Mouse (Mus musculus) kidney, embryonic 16.5 days (tissue): ENCODE results near the gene Bap1. TPM values are rescaled to one million over a fixed set of nuclear protein-coding genes. Genes with fewer than 3 reads are reported as not detected.

ENCODE experiments used
- ATAC-seq: fragments of 200-750 bp; cut with Nextera tagmentation; 2 replicates; pipeline ENCODE4 v1.8.0; 2017; ENCODE audit warnings: moderate TSS enrichment; ENCODE audit not compliant: low FRiP score, low TSS enrichment
- H3K27ac ChIP-seq: fragments of 300-500 bp; sonication (generic); 2 replicates; pipeline ENCODE4 v1.5.1; 2014; ENCODE audit warnings: low read length
- H3K27me3 ChIP-seq: fragments of 300-500 bp; sonication (generic); 2 replicates; pipeline ENCODE4 v1.6.1; 2014; ENCODE audit warnings: low read length, control low read depth, mixed read lengths; ENCODE audit not compliant: insufficient read depth
- H3K36me3 ChIP-seq: fragments of 300-500 bp; sonication (generic); 2 replicates; pipeline ENCODE4 v1.6.1; 2014; ENCODE audit warnings: low read length, control low read depth, mixed read lengths; ENCODE audit not compliant: insufficient read depth
- H3K4me1 ChIP-seq: fragments of 300-500 bp; sonication (generic); 2 replicates; pipeline ENCODE4 v1.6.1; 2014; ENCODE audit warnings: low read length, control low read depth, mixed read lengths; ENCODE audit not compliant: insufficient read depth
- H3K4me2 ChIP-seq: fragments of 300-500 bp; sonication (generic); replicated peaks from 2 replicates; pipeline ENCODE4 v1.6.1; 2014; ENCODE audit warnings: low read depth, low read length
- H3K4me3 ChIP-seq: fragments of 300-500 bp; sonication (generic); 2 replicates; pipeline ENCODE4 v1.5.1; 2014; ENCODE audit warnings: mild to moderate bottlenecking, low read length
- H3K9ac ChIP-seq: fragments of 300-500 bp; sonication (generic); replicated peaks from 2 replicates; pipeline ENCODE4 v1.6.1; 2014; ENCODE audit warnings: low read length
- H3K9me3 ChIP-seq: fragments of 300-500 bp; sonication (generic); 2 replicates; pipeline ENCODE4 v1.6.1; 2016; ENCODE audit warnings: low read length, control low read depth
- WGBS: fragments of 180-500 bp; shearing (Covaris S2); extraction: QIAGEN DNeasy Blood & Tissue Kit; methylation state at CpG from one replicate; pipeline ENCODE4 v1.1.7; 2014; 5-methylcytosine and 5-hydroxymethylcytosine counted together
- polyA plus RNA-seq: library from polyadenylated mRNA; unstranded; fragments of >200 nt; fragmentation: Nextera tagmentation; extraction: Ambion mirVana; gene quantifications from 2 replicates; pipeline ENCODE4 v1.2.1, GENCODE M21; 2015

The Bap1 gene
- polyA plus RNA-seq, 1 experiment from 2014 or later = 105 TPM

DNA sequence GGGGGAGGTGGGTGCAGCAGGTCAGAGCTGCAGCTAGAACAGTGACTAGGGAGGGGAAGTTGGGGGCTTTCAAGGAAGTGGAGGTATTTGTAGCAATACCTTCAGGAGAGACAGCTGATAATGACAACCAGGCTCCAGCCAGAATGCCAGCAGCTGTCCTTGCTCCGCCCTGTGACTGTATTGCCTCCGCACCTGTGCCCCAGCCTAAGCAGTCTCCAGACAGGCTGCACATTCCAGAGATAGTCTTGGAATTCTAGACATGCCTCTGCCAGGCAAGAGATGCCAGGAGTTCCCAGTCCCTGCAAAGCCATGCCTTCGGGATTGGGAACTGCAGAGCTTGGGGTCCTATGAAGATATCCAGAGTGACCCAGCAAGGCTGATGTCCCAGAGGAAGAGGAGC is 38.8 kb upstream of the Bap1 start:
- Histone ChIP-seq H3K36me3 (no peaks in the 10 kb centered on the region), H3K27ac (no peak overlapping the region), H3K4me2 (no peak overlapping the region), H3K9ac (no peak overlapping the region), H3K4me1 (peaks cover 6% of the 10 kb centered on the region; the same call in 1 of the 2 replicates), H3K4me3 (no peak overlapping the region), H3K9me3 (no peaks in the 10 kb centered on the region), H3K27me3 (no peaks in the 10 kb centered on the region)
- 79% methylated on average over 3 of the region's 3 CpGs for WGBS
- ATAC-seq = no peak

DNA sequence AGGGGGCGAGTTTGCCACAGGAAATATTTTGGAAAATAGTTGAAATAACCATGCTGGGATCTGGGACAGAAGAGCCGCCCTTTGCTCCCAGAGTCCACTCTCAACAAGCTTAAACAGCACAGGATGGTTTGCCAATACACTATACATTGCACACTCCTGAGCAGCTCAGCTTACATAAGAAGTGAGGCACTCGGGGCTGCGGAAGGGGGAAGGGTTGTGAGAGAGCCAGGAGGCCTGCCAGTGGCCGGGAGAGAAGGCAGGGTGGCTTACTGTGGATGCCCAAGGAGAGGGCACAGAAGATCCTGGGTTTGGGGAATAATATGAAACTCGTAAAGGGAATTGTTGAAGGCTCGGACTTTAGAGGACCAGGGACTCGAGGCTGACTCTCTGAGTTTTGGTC is 37.4 kb upstream of the Bap1 start:
- WGBS = 67% methylated on average over 8 of the region's 8 CpGs
- ATAC-seq = no peak
- Histone ChIP-seq H3K4me3 (no peak overlapping the region), H3K27ac (no peak overlapping the region), H3K9me3 (no peaks in the 10 kb centered on the region), H3K27me3 (no peaks in the 10 kb centered on the region), H3K9ac (0 out of 2 replicates have a peak overlapping the region, but pooled peaks have one; percentile 9), H3K4me1 (peaks cover 11% of the 10 kb centered on the region; the same call in 1 of the 2 replicates), H3K36me3 (no peaks in the 10 kb centered on the region), H3K4me2 (no peak overlapping the region)

DNA sequence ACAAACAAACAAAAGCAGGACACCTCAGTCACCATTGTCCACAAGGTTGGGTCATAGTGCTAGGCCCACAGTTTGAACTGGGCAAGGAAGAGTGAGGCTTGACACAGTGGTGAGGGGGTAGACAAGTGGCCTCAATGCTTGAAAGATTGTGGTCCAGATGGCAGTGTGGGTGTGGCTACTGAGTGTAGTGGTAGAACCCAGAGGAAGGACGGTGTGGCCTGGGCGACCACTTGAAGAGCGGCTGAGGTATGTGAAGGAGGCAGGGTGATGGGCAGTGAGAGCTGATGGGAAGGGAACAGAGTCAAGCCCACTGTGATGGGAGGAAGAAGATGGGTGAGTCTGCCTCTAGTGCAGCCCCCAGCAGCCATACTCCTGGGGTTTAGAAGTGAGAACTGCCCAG is 36.6 kb upstream of the Bap1 start:
- H3K36me3 ChIP-seq = no peaks in the 10 kb centered on the region
- peaks cover 11% of the 10 kb centered on the region; the same call in 1 of the 2 replicates for H3K4me1 ChIP-seq
- H3K4me2 ChIP-seq = no peak overlapping the region
- no peak overlapping the region for H3K27ac ChIP-seq
- ATAC-seq = no peak
- H3K9ac ChIP-seq = no peak overlapping the region
- no peaks in the 10 kb centered on the region for H3K9me3 ChIP-seq
- no peaks in the 10 kb centered on the region for H3K27me3 ChIP-seq
- 76% methylated on average over 3 of the region's 3 CpGs for WGBS
- H3K4me3 ChIP-seq = no peak overlapping the region

DNA sequence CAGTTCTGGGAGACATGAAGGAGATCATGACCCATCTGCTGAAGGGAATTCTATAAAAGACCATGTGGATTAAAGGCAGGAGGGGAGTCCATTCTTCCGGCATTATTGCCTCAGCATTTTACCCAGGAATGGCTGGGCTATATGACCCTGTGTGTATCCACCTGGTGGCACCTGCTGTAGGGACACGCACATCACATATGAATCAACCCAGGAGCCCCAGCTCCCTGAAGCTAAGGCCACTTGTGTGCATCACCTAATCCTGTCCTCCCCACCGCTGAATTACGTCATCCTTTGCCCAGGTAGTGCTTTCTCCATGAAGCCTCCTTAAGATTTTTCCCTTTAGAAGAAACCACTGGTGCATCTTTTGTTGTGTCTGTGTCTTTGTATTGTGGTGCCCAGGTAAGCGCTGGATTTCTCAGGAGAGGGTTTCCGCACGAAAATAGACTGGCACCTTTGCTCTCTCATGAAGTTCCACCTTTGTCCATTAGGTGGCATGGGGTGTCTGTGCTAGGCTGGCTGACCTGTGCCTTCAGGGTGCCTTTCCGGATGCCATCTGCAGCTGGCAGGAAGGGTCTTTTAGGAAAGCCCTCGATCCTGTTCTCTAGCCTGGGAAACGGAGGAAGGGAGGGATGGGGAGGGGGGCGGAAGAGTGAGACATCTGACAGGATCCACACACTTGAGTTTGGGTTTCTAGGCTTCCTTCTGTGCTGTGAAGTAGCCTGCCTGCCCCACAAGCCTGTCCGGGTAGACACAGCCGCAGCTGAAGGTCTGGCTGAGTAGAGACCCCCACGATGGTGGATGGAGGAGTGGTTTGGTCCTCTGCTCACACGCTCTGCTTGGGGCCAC is 35.9 kb upstream of the Bap1 start:
- peak; percentile 50; the same call in 1 of the 2 replicates for ATAC-seq

DNA sequence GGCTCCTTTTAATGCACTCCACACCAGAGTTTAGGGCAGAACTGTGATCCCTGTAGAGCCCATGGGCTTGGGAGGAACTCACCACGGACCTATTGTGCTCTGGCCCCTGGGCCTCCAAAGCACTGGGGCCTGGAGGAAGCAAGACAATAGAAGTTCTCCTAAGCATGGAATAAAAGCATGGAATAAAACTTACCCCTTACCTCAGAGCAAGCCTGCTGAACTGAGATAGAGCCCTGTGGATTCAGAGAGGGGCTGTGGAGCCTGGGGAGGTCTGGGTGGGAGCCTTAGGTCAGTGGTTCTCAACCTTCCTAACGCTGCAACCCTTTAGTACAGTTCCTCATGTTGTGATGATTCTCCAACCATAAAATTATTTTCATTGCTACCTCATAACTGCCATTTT is 34.4 kb upstream of the Bap1 start, which contains the start of gene Nisch:
Nisch (minus strand) TSS at position 101 of the 400 bp plus-strand sequence.
- ATAC-seq = no peak
- Histone ChIP-seq H3K36me3 (no peaks in the 10 kb centered on the region), H3K4me2 (peak within 1 kb of the TSS; percentile 40), H3K9ac (peak within 1 kb of the TSS; percentile 56), H3K27me3 (no peaks in the 10 kb centered on the region), H3K4me3 (peak within 1 kb of the TSS; percentile 29), H3K27ac (0 out of 2 replicates have a peak within 1 kb of the TSS, but pooled peaks have one; percentile 38), H3K9me3 (no peaks in the 10 kb centered on the region), H3K4me1 (peaks cover 11% of the 10 kb centered on the region; the same call in 1 of the 2 replicates)
- WGBS = 67% methylated on average over 2 of the region's 2 CpGs

More for the DNA sequence above, 35.9 kb upstream of the Bap1 start:
- Histone ChIP-seq H3K4me2 (no peak overlapping the region; the same call in 1 of the 2 replicates), H3K9ac (peak overlapping the region; percentile 37; the same call in 1 of the 2 replicates), H3K4me1 (peaks cover 11% of the 10 kb centered on the region; the same call in 1 of the 2 replicates), H3K27me3 (no peaks in the 10 kb centered on the region), H3K4me3 (no peak overlapping the region), H3K9me3 (no peaks in the 10 kb centered on the region), H3K27ac (no peak overlapping the region), H3K36me3 (no peaks in the 10 kb centered on the region)
- 30% methylated on average over 15 of the region's 15 CpGs for WGBS

DNA sequence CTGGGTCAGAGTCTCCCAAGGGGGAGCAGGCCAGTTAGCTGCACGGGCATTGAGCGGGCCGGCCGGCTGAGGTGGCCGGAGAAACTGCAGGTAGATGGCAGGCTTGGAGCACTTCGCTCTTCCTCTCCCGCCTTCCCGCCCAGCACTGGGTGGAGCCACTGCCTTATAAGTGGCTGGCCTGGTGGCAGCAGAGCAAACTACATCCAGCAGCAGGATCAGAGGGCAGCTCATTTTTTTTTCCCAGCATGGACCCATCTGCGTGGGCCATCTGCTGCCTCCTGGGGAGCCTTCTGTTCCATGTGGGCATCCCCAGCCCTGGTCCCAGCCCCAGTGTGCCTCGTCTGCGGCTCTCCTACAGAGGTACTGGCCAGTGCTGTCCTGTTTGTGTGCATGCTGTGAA is 33.6 kb upstream of the Bap1 start, which contains the start of gene Sema3g:
Sema3g (plus strand) TSS at position 195 of the 400 bp plus-strand sequence.
- peak; percentile 87 for ATAC-seq
- peak within 1 kb of the TSS; percentile 38; the same call in 1 of the 2 replicates for H3K27ac ChIP-seq

DNA sequence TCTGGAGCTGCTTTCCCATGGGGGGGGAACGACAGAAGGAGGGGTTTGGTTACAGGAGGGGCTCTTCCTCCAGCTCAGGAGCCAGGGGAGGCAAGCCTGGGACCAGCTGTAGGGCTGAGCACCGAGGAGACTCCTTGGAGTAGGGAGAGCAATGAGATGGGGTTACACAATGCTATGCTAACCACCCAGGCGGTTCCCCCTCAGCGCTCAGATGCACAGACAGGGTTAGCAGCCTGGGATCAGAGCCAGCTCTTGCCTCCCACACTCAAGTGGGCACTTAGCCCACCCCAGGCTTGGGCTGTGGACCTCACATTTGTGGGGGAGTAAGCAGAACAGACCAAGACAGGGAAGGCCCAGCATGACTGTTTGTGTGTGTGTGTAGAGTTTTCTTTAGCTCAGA is 24.3 kb upstream of the Bap1 start:
- Histone ChIP-seq H3K9me3 (no peaks in the 10 kb centered on the region), H3K4me2 (no peak overlapping the region), H3K27me3 (no peaks in the 10 kb centered on the region), H3K36me3 (no peaks in the 10 kb centered on the region), H3K4me1 (peaks cover 62% of the 10 kb centered on the region), H3K9ac (no peak overlapping the region), H3K27ac (peak overlapping the region; percentile 80), H3K4me3 (no peak overlapping the region)
- WGBS = 27% methylated on average over 4 of the region's 4 CpGs
- peak; percentile 95 for ATAC-seq

More for the DNA sequence above, 33.6 kb upstream of the Bap1 start, which contains the start of gene Sema3g:
- H3K36me3 ChIP-seq = no peaks in the 10 kb centered on the region
- peak within 1 kb of the TSS; percentile 29 for H3K4me3 ChIP-seq
- peak within 1 kb of the TSS; percentile 40 for H3K4me2 ChIP-seq
- no peaks in the 10 kb centered on the region for H3K9me3 ChIP-seq
- H3K27me3 ChIP-seq = no peaks in the 10 kb centered on the region
- 8% methylated on average over 11 of the region's 11 CpGs for WGBS
- H3K9ac ChIP-seq = peak within 1 kb of the TSS; percentile 56
- H3K4me1 ChIP-seq = peaks cover 11% of the 10 kb centered on the region; the same call in 1 of the 2 replicates

DNA sequence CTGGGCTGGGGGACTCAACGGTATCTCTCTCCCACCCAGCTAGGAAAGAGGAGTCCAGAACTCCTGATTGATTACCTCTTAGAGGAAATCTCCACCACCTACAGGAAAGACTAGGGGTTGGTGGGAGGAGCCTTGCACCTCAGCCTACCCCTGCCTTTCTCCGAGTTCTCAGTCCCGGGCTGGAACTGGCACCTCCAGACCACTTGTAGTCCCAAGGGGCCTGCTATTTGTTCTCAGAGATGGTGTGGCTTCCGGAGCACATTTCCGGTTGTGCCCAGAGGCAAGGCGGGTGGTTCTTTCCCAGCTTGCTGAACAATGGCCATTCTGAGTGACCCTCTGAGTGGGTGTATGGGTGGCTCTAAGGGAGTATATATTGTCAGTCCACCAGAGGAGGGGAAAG is 23.0 kb upstream of the Bap1 start:
- no peak for ATAC-seq
- H3K27ac ChIP-seq = peak overlapping the region; percentile 80
- 55% methylated on average over 6 of the region's 6 CpGs for WGBS
- no peaks in the 10 kb centered on the region for H3K9me3 ChIP-seq
- H3K27me3 ChIP-seq = no peaks in the 10 kb centered on the region
- H3K4me1 ChIP-seq = peaks cover 64% of the 10 kb centered on the region
- no peak overlapping the region for H3K4me2 ChIP-seq
- H3K4me3 ChIP-seq = no peak overlapping the region
- no peak overlapping the region for H3K9ac ChIP-seq
- no peaks in the 10 kb centered on the region for H3K36me3 ChIP-seq

DNA sequence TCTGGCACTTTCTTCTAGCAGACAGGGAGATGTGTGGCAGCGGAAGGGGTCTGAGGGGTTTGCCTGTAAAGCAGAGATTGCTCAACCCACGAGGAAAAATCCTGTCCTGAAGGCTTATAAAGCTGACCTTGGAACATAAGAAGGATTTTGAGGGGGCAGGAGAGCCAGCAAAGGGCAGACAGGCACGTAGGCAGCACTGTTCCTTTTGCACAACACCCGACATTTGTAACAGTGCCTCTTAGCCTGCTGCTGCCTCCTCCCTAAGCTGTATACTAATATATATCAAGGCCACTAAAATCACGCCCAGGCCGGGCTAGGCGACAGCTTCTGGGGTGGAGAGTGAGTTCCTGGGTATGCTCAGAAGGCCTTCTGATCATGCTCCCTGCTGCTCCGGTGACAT is 20.8 kb upstream of the Bap1 start:
- Histone ChIP-seq H3K9me3 (no peaks in the 10 kb centered on the region), H3K4me3 (no peak overlapping the region), H3K9ac (0 out of 2 replicates have a peak overlapping the region, but pooled peaks have one; percentile 18), H3K4me1 (peaks cover 64% of the 10 kb centered on the region), H3K27me3 (no peaks in the 10 kb centered on the region), H3K36me3 (no peaks in the 10 kb centered on the region), H3K27ac (peak overlapping the region; percentile 54; the same call in 1 of the 2 replicates), H3K4me2 (no peak overlapping the region)
- no peak for ATAC-seq
- WGBS = 51% methylated on average over 8 of the region's 8 CpGs
